ENCODE assay signal across 25 mouse cellular contexts in genomic region chr3:53027333-53027732, GRCm38 (mm10). TPM values are rescaled to one million over a fixed set of nuclear protein-coding genes. Genes with fewer than 3 reads are reported as not detected.
"Had no signal": no experiment of that assay in that cellular context is flagged by ENCODE, and none has a peak within 500 bp of the region (broad histone marks: within the 10 kb centered on the region; RNA-seq: fewer than 3 reads in every experiment).

No protein-coding gene starts in this region.

- H3K4me3 ChIP-seq: gastrocnemius, adult 2 months; heart, embryonic 12.5 days; hindbrain, embryonic 13.5 days; hindbrain, embryonic 15.5 days; kidney, embryonic 15.5 days; limb, embryonic 13.5 days; limb, embryonic 15.5 days; liver, embryonic 12.5 days had no signal

- H3K27me3 ChIP-seq: heart, embryonic 12.5 days; hindbrain, embryonic 15.5 days; kidney, embryonic 15.5 days had no signal

- H3K4me2 ChIP-seq: heart, embryonic 12.5 days; hindbrain, embryonic 13.5 days; hindbrain, embryonic 15.5 days; kidney, embryonic 15.5 days; limb, embryonic 13.5 days; limb, embryonic 15.5 days; liver, embryonic 12.5 days had no signal

- H3K9ac ChIP-seq: heart, embryonic 12.5 days; hindbrain, embryonic 13.5 days; hindbrain, embryonic 15.5 days; kidney, embryonic 15.5 days; limb, embryonic 13.5 days; limb, embryonic 15.5 days; liver, embryonic 12.5 days had no signal

- H3K4me1 ChIP-seq: hindbrain, embryonic 13.5 days; hindbrain, embryonic 15.5 days; limb, embryonic 13.5 days; limb, embryonic 15.5 days had no signal

- H3K27ac ChIP-seq: gastrocnemius, adult 2 months; hindbrain, embryonic 13.5 days; hindbrain, embryonic 15.5 days; hindbrain, postnatal 0 days; kidney, embryonic 15.5 days; kidney, postnatal 0 days; limb, embryonic 13.5 days; limb, embryonic 15.5 days; liver, embryonic 12.5 days had no signal

- DNase-seq: gastrocnemius, adult 2 months; gastrocnemius, postnatal 10 days; gastrocnemius, postnatal 25 days; heart, adult 18-20 months; heart, postnatal 14 days; heart, postnatal 36 days; kidney, adult 11 months; kidney, adult 2 months; kidney, adult 9 months; kidney, postnatal 14 days; kidney, postnatal 36 days; layer of hippocampus, adult 9-11 months; layer of hippocampus, postnatal 36 days; left cerebral cortex, postnatal 4 days had no signal

- H3K36me3 ChIP-seq: heart, embryonic 12.5 days; hindbrain, embryonic 13.5 days; hindbrain, embryonic 15.5 days; kidney, embryonic 15.5 days; limb, embryonic 13.5 days; limb, embryonic 15.5 days; liver, embryonic 12.5 days had no signal

- ATAC-seq: hindbrain, postnatal 0 days; intestine, embryonic 16.5 days; liver, embryonic 12.5 days had no signal

- H3K9me3 ChIP-seq: heart, embryonic 12.5 days; hindbrain, embryonic 13.5 days; hindbrain, embryonic 15.5 days; kidney, embryonic 15.5 days; limb, embryonic 13.5 days; limb, embryonic 15.5 days; liver, embryonic 12.5 days had no signal

RNA-seq across cellular contexts. Expression of gene Lhfp, which starts 14.0 kb away (rescaled TPM):
- total RNA-seq: hematopoietic stem cell, adult 5-6 weeks had no signal
